Mouse (Mus musculus): ENCODE measurements around the gene Tnfaip1.

Gene Tnfaip1

DNA sequence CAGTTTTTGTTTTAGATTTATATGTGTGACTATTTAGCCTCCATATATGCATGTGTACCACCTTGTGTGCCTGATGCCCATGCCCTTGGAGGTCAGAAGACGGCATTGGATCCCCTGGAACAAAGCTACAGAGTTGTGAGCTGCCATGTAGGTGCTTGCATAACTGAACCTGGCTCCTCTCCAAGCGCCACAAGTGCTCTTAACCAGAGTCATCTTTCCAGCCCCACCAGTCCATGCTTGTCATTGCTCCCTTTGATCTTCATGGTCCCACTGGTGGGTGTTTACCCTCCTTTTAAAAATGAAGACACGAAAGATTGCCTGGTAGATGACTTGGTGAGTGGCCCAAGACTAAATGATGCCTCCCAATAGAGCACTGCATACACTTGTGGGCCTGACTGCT is 4.2 kb upstream of the Tnfaip1 start:
- in situ Hi-C loops (cut with MboI, MseI) = no loop called here

DNA sequence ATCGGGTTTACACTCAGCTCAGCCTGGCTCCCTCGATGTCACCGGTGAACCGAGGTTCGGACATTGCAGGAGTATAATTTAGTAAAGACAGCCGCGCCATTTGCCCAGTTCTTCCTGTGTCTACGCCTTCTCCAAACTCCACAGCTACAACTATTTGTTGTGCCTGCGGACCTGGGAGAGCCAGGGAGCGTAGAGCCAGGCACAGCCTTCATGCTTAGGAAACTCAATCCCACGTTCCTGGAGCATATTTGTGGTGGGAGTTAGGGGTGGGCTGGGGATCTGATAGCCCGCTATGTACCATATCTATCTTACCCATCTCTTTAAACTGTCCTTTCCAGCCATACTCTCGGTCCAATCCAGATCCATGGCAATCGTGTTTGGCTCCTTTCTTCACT is 555 bp upstream of the Tnfaip1 start:
- in situ Hi-C loops (cut with MboI, MseI) = loop anchor here (10.0 kb wide), 1 partner anchor 1322 kb away; the partner anchor contains the start of gene Ssh2

DNA sequence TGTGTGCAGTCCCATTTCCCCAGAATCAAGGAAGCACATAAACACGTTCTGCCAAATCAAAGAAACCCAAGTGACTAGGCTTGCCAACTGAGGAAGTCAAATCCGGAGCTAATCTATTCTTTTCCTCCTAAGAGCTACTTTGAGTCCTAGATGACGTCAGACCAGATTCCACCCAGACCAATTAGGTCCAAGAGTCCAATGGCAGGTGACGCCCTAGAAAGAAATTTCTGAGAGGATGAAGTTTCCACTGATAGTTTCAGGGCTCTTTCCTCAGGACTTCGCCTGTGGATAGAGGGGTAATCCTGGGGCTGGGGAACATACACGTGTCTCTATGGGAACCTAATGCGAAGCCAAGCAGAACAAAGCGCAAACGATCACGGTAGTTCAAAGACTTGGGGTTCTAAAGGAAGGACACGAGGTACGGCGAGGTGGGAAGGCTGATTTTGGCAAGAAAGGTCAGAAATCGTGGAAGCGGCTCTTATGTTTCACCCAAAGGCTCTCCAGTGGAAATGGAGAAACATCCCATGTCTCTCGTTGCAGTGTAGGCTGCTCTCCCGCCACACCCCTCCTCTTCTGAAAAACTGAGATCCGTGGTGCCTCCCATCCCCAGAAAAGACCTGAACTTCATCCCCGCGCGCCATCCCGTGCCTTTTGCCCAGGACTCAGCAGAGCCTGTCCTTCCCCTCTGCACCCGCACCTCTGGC is 604 bp downstream of the Tnfaip1 start:
- in situ Hi-C loops (cut with MboI, MseI) = loop anchor here (10.0 kb wide), 1 partner anchor 1321 kb away; the partner anchor contains the start of gene Ssh2

DNA sequence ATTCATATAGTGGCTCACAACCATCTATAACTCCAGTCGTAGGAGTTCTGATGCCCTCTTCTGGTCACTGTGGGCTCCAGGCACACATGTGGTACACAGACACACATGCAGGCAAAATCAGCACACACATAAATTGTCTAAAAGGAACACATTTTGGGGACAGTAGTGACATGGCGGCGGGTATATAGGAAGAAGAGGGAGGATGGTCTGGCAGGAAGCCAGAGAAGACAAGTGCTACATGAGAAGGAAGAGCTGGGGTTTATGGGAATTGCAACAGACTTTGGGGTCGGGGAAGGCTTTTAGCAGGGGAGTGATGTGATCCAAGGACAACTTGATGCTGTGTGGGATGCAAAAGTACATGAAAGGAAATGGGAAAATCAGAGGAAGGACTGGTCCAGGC is 1.6 kb downstream of the Tnfaip1 start:
- in situ Hi-C loops (cut with MboI, MseI) = loop anchor here (10.0 kb wide), 1 partner anchor 1320 kb away; the partner anchor contains the start of gene Ssh2

DNA sequence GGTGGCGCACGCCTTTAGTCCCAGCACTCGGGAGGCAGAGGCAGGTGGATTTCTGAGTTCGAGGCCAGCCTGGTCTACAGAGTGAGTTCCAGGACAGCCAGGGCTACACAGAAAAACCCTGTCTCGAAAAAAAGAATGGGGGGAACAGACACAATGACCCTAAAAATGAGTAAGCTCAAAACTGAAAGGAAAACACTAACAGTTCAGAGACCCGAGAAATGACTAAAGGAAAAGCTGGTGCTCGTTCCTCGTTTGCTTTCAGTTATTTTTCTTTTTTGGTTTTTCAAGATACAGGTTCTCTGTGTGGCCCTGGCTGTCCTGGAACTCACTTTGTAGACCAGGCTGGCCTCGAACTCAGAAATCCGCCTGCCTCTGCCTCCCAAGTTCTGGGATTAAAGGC is 4.6 kb downstream of the Tnfaip1 start:
- in situ Hi-C loops (cut with MboI, MseI) = loop anchor here (10.0 kb wide), 1 partner anchor 1317 kb away; the partner anchor contains the start of gene Ssh2

DNA sequence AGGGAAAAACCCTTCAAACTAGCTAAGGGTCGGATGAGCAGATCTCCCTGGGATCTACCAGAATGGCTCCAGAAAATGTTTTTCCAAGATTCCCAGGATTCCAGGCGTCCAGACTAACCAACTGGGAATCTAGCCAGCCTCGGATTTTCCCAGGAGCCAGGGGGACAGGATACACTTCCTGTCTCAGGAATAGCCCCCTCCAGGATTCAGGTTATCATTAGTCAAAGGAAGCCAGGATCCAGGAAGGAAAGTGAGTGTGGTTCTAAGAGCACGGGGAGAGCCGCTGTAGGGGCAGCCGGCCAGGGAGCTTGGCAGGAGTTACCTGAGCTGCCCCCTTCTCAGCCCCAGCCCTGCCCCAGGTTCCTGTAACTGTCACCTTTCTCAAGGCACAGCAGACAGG is 5.1 kb downstream of the Tnfaip1 start:
- in situ Hi-C loops (cut with MboI, MseI) = loop anchor here (10.0 kb wide), 1 partner anchor 1316 kb away; the partner anchor contains the start of gene Ssh2

DNA sequence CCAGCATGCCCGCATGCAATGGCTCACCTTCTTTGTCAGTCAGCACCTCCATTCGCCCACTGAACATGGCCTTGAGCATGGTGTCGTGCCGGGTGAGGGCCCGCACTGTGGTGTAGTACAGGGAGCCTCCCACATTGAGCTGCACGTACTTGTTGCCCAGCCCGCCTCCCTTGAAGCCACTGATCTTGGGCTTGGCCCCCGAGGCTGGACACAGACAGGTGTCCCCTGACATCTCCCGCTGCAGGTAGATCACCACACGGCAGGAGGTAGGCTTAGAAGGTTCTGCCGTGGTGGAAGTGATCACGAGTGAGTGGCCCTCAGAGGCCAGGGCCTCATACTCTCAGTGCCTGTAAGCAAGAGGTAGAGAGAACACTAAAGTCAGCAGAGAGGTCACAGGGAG is 6.1 kb downstream of the Tnfaip1 start:
- in situ Hi-C loops (cut with MboI, MseI) = loop anchor here (10.0 kb wide), 1 partner anchor 1315 kb away; the partner anchor contains the start of gene Ssh2

DNA sequence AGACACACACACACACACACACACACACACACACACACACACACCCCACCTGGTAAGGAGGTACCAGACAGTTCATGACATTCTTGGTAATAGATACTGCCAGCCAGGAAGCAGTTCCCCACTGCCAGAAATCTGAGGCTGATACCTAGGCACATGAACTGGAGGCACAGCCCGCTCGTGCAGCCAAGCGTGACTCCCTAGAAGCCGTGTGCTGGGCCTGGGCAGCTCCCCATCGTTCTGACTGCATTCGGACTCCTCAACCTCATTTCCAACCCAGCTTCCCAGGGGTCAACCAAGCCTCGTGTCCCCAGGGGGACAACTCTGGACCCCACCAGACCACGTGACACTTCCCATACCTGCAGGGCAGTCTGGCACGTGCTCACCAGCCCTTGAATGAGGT is 7.4 kb downstream of the Tnfaip1 start:
- in situ Hi-C loops (cut with MboI, MseI) = no loop called here

DNA sequence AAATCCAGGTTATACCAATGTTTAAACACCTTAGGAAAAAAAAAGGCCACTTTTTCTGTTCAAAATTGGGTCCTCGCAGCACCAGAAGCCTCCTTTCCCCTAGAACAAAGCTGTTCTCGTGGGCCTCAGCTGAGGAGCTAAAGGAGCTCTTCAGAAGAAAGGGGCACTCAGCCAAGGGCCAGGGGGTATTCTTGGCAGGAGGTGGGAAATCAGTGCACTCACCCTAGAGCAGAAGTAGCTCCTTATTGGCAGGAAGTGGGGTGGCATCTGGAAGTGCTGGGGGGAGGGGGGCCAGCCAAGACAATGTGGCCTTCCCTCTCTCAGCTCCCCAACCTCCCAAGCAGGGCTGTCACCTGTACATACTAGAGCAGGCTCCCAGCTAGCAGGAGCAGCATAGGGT is 11.3 kb downstream of the Tnfaip1 start:
- in situ Hi-C loops (cut with MboI, MseI) = no loop called here

DNA sequence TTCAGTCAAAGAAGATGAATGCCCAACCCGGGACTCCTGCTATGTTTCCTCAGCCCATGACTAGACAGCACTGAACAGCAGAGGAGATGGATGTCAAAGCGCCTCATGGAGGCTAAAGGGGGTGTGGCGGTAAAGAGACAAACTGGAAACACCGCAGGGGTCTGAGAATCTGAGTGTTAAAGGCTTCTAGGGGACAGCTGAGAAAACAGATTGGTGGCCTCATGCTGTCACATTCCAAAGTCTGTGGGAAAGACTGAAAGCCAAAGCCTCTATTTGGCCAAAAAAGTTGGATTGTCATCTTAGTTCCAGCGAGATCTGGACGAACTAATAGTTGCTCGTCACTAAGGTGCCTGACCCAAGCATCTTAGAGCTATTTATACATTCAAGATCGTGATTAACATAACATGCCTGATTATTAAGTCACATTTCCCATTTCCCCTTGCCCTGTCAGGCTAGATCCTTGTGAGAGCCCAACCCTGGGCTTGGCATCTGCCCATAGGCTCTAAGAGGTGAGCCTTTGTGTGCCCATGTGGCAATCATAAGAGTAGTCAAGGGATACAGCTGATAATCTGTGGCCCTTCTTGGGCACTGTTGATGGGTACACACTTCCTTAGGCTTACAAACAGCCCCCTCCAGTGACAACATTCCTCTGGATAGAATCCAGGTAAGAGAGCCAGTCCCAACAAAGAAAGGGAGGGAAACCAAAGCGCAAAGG is 12.7 kb downstream of the Tnfaip1 start:
- in situ Hi-C loops (cut with MboI, MseI) = no loop called here

DNA sequence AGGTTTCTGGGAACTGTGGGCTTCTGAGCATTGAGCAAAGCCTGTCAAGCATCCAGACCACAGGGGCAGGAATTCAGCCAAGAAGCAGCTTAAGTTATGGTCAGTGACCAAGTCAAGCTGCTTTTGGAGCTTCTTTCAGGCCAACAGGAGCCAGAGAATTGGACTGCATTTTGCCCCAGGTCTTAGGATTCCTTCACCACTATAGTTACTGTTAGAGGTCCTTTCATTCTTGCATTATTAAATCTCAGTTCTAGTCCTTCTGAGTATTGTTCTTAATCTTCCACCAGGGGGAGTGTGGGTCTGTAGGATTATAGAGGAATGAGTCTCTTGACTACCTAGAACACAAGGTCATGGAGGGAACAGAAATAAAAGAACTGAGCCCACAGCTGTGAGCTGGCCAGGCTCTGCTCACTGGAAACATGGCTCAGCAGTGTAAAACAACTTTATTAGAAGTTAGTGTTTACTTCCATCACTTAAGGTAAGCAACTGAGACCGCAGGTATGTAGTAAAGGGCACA is 13.6 kb downstream of the Tnfaip1 start:
- in situ Hi-C loops (cut with MboI, MseI) = no loop called here

DNA sequence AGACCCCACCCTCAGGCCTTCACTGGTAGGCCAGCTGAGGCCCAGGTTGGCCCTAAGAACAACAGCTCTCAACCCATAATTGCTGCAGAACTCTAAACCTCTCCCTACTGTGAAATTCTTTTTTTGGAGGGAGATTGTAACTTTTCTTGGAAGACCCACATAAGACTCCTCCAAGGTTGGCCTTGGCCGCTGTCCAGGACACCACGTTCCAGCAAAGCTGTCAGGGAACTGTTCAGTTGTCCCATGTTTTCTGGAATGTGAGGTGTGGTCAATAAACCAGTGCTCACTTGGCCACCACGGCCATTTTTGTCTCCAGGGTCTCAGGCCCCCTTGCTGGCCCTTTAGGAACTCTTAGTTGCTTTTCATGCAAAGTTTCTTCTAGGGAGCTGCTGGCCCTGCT is 14.3 kb downstream of the Tnfaip1 start:
- in situ Hi-C loops (cut with MboI, MseI) = no loop called here

DNA sequence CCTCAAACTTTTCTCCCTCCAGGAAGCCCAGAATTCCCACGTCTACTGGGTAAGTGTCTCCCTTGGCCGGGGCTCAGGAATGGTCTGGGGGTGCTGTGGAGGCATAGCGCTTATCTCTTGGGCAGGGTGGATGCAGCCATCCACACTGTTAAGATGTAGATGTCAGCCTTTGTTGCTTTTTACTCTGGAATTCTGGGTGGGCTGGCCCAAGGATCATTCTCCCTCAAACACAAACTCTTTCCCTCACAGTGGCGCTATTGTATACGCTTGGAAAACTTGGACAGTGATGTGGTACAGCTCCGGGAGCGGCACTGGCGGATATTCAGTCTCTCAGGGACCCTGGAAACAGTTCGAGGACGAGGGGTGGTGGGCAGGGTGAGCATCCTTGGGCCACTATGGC is 17.2 kb downstream of the Tnfaip1 start:
- in situ Hi-C loops (cut with MboI, MseI) = no loop called here

DNA sequence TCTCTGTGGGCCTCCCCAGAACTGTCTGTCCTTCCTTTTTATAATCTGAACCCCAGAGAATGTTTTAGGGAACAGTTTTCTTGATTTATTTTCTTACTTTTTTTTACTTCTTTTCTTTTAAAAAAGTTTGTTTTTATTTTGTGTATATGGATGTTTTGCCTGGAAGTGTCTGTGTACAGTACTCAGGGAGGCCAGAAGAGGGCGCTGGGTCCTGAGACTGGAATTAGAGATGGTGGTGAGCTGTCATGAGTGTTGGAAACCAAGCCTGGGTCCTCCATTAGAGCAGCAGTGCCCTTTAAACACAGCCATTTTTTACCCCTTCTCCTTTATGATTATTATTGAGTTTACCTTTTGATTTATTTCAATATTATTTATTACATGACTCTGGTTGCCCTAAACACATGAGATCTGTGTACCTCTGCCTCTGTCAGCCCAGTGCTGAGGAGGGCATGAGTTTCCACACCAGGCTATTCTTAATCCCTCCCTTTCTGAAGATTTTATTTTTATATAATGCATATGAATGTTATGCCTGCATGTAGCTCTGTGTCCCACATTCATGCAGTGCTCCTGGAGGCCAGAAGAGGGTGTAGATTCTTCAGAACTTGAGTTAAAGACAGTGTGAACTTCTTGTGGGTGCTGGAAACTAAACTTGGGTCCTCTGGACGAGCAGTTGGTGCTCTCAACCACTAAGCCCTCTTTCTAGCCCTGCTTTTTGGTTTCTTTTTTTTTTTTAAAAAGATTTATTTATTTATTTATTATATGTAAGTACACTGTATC is 20.4 kb downstream of the Tnfaip1 start:
- in situ Hi-C loops (cut with MboI, MseI) = no loop called here

DNA sequence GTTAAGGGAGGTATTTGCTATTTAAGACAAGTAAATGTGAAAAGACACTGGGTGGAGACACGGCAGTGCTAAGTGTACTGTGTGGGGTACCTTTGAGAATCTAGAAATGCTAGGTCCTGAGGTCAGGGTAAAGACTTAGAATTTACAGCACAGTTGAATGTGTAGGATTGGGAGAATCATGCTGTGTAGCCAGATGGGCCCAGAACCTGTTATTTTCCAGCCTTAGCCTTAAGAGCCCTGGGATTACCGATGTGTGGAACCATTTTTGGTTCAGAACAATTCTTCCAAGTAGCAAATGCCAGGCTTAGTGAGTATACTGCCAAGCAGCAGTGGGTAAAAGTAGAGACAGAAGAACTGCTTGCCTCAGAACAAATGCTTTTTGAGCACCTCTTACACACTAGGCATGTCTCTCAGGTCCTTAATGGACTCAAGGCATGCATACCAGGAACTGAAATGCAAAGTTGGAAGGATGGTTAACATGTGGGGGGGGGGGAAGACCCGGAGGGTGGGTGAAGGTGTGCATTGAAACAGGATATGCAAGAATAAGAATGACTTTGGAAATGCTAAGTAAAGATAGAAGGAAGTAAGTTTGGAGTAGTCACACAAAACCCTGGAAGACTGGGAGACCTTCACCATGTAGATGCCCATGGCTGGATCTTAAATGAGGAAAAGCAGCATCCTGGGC is 22.9 kb downstream of the Tnfaip1 start:
- in situ Hi-C loops (cut with MboI, MseI) = no loop called here

DNA sequence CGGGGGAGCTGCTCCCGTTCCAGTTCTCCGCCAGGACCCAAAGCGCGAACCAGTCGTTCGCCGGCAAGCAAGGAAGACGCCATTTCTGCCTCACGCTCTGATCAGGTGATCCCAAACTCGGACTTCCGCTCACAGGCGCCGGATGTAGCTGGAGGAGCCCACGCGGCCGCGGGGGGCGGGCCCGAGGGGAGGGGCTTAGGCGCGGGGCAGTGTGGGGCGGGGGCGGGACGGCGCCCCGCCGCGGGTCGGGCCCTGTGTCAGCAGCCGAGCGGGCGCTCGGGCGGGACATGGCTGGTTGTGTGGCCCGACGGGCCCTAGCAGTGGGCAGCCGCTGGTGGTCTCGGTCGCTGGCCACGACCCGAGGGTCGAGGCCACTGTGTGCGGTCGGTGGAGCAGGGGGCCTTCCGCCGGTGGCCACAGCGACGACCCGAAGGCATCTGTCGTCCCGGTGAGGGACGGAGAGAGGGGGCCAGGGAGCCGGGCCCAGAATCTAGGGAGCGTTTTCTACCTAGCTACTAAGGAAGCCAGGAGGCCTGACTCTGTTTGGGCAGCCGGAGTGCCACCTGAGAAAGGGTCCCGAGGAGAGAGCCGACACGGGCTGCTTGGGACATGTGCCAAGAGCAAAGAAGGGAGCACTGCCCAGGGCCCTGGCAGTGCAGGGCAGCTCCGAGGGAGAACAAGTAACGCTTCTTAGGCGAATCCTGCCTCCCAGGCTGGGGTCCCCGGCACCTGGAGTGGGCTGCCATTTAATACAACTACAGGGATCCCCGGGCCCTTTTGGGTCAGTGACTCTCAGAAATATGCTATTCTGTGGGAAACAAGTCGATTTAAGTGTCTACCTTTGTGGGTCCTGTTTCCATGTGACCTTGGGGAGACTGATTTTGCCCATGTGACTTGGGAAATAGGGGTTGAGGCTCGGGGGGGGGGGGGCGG is 23.8 kb downstream of the Tnfaip1 start, which contains the start of the genes Tmem199 and Poldip2:
Tmem199 (minus strand) TSS at position 148 of the 933 bp plus-strand sequence.
Poldip2 (plus strand) TSS at position 169 of the 933 bp plus-strand sequence.
- in situ Hi-C loops (cut with MboI, MseI) = no loop called here

DNA sequence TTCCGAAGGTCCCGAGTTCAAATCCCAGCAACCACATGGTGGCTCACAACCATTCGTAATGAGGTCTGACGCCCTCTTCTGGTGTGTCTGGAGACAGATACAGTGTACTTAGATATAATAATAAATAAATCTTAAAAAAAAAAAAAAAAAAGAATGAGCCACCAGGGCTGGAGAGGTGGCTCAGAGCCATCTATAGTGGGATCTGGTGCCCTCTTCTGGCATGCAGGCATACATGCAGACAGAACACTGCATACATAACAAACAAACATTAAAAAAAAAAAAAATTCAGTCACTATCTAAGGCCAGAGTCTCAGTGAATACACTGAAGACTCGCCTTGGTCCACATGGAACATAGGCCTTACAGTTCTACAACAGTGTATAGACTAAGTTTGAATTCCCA is 27.0 kb downstream of the Tnfaip1 start:
- in situ Hi-C loops (cut with MboI, MseI) = no loop called here

DNA sequence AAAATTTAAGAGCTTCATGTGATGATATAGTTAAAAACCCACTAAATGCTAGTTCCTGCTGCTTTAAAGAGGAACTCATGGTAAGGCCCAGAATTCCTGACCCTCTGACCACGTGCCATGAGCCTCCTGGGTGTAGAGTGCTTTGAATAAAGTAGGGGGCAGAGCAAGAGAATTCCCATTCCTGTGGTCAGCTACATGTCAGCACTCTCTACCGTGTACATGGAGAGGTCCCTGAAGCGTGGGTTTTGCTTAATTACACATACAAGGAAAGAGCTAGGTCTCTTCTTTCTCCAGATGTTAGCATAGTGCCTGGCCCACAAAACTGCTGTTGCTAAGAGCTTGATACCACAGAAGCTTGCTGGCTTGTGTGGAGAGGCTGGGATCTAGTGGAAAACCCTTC is 30.7 kb downstream of the Tnfaip1 start:
- in situ Hi-C loops (cut with MboI, MseI) = no loop called here

DNA sequence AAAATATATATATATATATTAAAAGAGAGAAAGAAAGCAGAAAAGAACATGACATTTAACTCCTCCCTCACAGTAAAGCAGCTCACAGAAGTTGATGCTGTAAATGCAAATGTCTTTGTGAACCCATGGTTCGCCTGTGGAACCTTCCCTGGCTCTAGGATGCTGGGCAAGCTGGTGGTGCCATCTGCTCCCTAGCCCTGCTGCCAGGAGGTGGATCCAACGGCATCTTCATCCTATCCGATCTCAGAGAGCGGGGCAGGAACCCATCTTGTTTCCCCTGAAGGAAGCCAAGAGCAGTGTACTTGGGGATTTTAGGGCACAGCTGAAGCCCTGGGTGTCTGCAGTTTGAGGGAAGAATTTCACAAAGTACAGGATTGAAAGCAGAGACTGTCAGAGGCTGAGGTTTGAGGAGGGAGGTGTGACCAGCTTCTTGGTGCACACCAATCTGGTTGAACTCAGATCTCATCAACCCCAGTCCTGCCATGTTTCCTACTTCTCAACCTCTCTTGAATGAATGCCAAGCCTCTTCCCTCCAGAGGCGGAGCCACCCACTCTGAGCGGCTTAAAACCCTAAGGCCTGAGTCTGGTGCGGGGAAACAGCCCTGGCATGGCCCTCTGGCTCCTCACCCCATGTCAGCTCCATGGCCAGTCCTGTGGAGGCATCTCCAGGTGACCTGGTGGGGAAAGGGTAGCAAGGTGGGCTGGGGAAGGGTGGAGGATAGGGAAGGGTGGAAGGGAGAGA is 33.1 kb downstream of the Tnfaip1 start, which contains the start of gene Sebox:
Sebox (plus strand) TSS at position 539 of the 742 bp plus-strand sequence.
- in situ Hi-C loops (cut with MboI, MseI) = no loop called here

All from regulatory T cell (primary cell).